Mouse (Mus musculus) megakaryocyte, embryonic 14.5 days (primary cell): ENCODE data around the gene Hist1h2ap. TPM values are rescaled to one million over a fixed set of nuclear protein-coding genes. Genes with fewer than 3 reads are reported as not detected.
"Not testable (repeated sequence)": the region's sequence is repeated elsewhere in the genome, so short reads cannot be mapped to it uniquely, and the experiment has no call there.

ENCODE experiments used
- H3K27me3 ChIP-seq: replicated peaks from 2 replicates; pipeline ENCODE3; 2012; ENCODE audit warnings: inconsistent platforms
- H3K36me3 ChIP-seq: replicated peaks from 2 replicates; pipeline ENCODE3; 2012; ENCODE audit warnings: low read length, inconsistent platforms, mixed read lengths
- H3K4me1 ChIP-seq: 2 replicates; pipeline ENCODE4 v1.6.1; 2012; ENCODE audit warnings: inconsistent platforms
- H3K4me3 ChIP-seq: replicated peaks from 2 replicates; pipeline ENCODE3; 2012; ENCODE audit warnings: moderate library complexity, mild to moderate bottlenecking, inconsistent platforms
- H3K9me3 ChIP-seq: 2 replicates; pipeline ENCODE4 v1.6.1; 2012; ENCODE audit warnings: inconsistent platforms
- FLI1 ChIP-seq: IDR thresholded peaks from 2 replicates; pipeline ENCODE4 v1.6.1; 2012; ENCODE audit warnings: low read length, inconsistent platforms, mixed read lengths
- GATA1 ChIP-seq: IDR thresholded peaks from 3 replicates; pipeline ENCODE4 v1.6.1; 2012; ENCODE audit warnings: mixed read lengths, low read length, inconsistent platforms, borderline replicate concordance
- polyA plus RNA-seq: library from polyadenylated mRNA; stranded (reverse); fragments of >175 nt; gene quantifications from 2 replicates; pipeline ENCODE4 v1.2.3, GENCODE M21; 2012; ENCODE audit warnings: low replicate concordance; ENCODE audit not compliant: insufficient read depth

The Hist1h2ap gene
- polyA plus RNA-seq, 1 experiment: 11,665 TPM

- no peaks in the 10 kb centered on the region for H3K9me3 ChIP-seq
- no peaks in the 10 kb centered on the region for H3K36me3 ChIP-seq
- H3K4me3 ChIP-seq: no peak overlapping the region
- TF ChIP-seq GATA1 (no peak), FLI1 (no peak)
- H3K4me1 ChIP-seq: peaks cover 12% of the 10 kb centered on the region
- H3K27me3 ChIP-seq: no peaks in the 10 kb centered on the region
Observed at GRCm38 (mm10) chr13:21795584-21795983, 37.7 kb downstream of the Hist1h2ap start.

GRCm38 (mm10) chr13:21790601-21791283 lies 42.6 kb downstream of the Hist1h2ap start:
- H3K4me3 ChIP-seq: peak overlapping the region; percentile 64

DNA sequence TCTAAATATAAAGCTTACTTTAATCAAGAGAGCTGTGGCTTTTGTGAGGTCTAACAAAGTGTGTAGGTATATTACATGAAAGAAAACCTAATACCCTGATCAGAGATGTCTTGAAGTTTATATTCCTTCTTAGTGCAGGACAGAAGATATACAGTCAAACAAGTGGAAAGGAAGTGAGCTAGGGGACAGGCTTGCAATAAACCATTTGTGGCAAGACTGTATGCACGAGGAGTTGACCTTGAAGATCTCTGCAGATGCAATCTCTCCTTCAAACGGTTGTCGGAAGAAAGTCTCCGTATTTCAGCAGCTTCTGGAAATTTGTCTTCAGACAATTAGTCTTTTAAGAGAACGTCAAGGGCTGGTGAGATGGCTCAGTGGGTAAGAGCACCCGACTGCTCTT lies 43.4 kb downstream of the Hist1h2ap start:
- Histone ChIP-seq H3K36me3 (no peaks in the 10 kb centered on the region), H3K27me3 (no peaks in the 10 kb centered on the region), H3K4me3 (no peak overlapping the region), H3K4me1 (peaks cover 40% of the 10 kb centered on the region), H3K9me3 (no peaks in the 10 kb centered on the region)
- TF ChIP-seq FLI1: no peak
- no peak for TF ChIP-seq GATA1

More at GRCm38 (mm10) chr13:21790601-21791283, 42.6 kb downstream of the Hist1h2ap start:
- Histone ChIP-seq H3K27me3 (no peaks in the 10 kb centered on the region), H3K36me3 (no peaks in the 10 kb centered on the region), H3K4me1 (peaks cover 37% of the 10 kb centered on the region), H3K9me3 (no peaks in the 10 kb centered on the region)
- TF ChIP-seq FLI1 (no peak), GATA1 (no peak)

GRCm38 (mm10) chr13:21787760-21788593 lies 45.3 kb downstream of the Hist1h2ap start:
- H3K9me3 ChIP-seq: no peaks in the 10 kb centered on the region
- no peaks in the 10 kb centered on the region for H3K36me3 ChIP-seq
- H3K27me3 ChIP-seq: no peaks in the 10 kb centered on the region
- peak overlapping the region; percentile 81 for H3K4me3 ChIP-seq
- H3K4me1 ChIP-seq: peaks cover 50% of the 10 kb centered on the region
- no peak for TF ChIP-seq GATA1
- TF ChIP-seq FLI1: no peak

- not testable (repeated sequence) for H3K27me3 ChIP-seq, H3K36me3 ChIP-seq, H3K9me3 ChIP-seq
- Histone ChIP-seq H3K4me3 (peak within 1 kb of the TSS; percentile 89), H3K4me1 (peaks cover 58% of the 10 kb centered on the region)
Observed at GRCm38 (mm10) chr13:21786899-21787629, 46.2 kb downstream of the Hist1h2ap start, which contains the start of the genes Hist1h2an and Hist1h2bp. TSS of gene Hist1h2an (minus strand) at chr13:21787218. TSS of gene Hist1h2bp (plus strand) at chr13:21787461.

- TF ChIP-seq FLI1 (no peak), GATA1 (no peak)
- H3K27me3 ChIP-seq: no peaks in the 10 kb centered on the region
- H3K4me1 ChIP-seq: peaks cover 59% of the 10 kb centered on the region
- H3K4me3 ChIP-seq: peak overlapping the region; percentile 88
- no peaks in the 10 kb centered on the region for H3K9me3 ChIP-seq
- H3K36me3 ChIP-seq: no peaks in the 10 kb centered on the region
Observed at GRCm38 (mm10) chr13:21786189-21786898, 47.0 kb downstream of the Hist1h2ap start.

GRCm38 (mm10) chr13:21784311-21784710 lies 49.0 kb downstream of the Hist1h2ap start:
- Histone ChIP-seq H3K36me3 (no peaks in the 10 kb centered on the region), H3K9me3 (no peaks in the 10 kb centered on the region), H3K4me3 (peak overlapping the region; percentile 4), H3K4me1 (peaks cover 63% of the 10 kb centered on the region), H3K27me3 (no peaks in the 10 kb centered on the region)
- TF ChIP-seq GATA1: no peak
- no peak for TF ChIP-seq FLI1

DNA sequence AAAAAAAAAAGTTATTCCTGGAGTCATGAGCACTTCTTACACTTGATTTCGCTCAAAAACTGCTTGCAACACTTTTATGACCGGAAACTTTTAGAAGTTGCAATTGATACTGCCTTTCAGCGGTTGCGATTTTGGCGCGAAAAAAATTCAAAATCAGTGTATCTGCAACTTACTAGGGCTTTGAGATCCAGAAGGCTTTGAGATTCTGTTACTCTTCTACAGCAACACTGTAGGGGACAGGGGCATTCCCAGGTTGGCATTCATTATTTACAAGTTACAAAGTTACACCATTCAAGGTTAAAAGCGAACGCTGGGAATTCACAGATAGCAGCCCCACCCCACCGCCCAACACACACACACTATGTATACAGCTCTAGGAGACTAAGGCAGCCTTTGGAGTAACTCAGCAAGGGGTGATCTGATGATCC lies 49.6 kb downstream of the Hist1h2ap start:
- Histone ChIP-seq H3K4me1 (peaks cover 66% of the 10 kb centered on the region), H3K4me3 (peak overlapping the region; percentile 83)
- TF ChIP-seq GATA1 (no peak), FLI1 (no peak)

DNA sequence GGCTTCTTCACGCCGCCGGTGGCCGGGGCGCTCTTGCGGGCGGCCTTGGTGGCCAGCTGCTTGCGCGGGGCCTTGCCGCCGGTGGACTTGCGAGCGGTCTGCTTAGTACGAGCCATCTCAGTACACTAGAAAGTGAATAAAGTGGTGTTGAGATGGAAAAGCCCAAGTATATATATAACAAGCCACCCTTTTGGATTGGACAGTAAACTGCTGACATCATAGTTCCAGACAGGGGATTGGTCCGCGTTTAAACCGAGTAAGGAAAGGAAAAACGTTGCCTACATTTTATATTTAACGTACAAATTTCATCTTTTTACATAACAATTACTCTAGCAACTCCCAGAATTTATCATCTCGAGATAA lies 50.1 kb downstream of the Hist1h2ap start, which contains the start of gene Hist1h3i:
TSS of gene Hist1h3i (minus strand) at position 116 of the 363 bp plus-strand sequence.
- no peaks in the 10 kb centered on the region for H3K27me3 ChIP-seq
- H3K4me3 ChIP-seq: peak within 1 kb of the TSS; percentile 87
- peaks cover 68% of the 10 kb centered on the region for H3K4me1 ChIP-seq
- TF ChIP-seq FLI1 (no peak), GATA1 (no peak)
- no peaks in the 10 kb centered on the region for H3K36me3 ChIP-seq
- H3K9me3 ChIP-seq: no peaks in the 10 kb centered on the region

More for the DNA sequence above, 49.6 kb downstream of the Hist1h2ap start:
- Histone ChIP-seq H3K9me3 (no peaks in the 10 kb centered on the region), H3K27me3 (no peaks in the 10 kb centered on the region), H3K36me3 (no peaks in the 10 kb centered on the region)

Other genes starting within 250 kb of the Hist1h2ap start
- not detected in 2 replicates for gene Olfr1362, start 219.5 kb downstream of the Hist1h2ap start, polyA plus RNA-seq
- gene Olfr11, start 191.0 kb downstream of the Hist1h2ap start, polyA plus RNA-seq: not detected in 2 replicates
- gene Olfr1361, start 170.1 kb downstream of the Hist1h2ap start, polyA plus RNA-seq: not detected in 2 replicates
- not detected in 2 replicates for gene Olfr1360, start 156.1 kb downstream of the Hist1h2ap start, polyA plus RNA-seq
- gene Olfr1359, start 135.4 kb downstream of the Hist1h2ap start, polyA plus RNA-seq: not detected in 2 replicates
- gene Hist1h2bl, start 117.4 kb downstream of the Hist1h2ap start, polyA plus RNA-seq: 3.6 TPM in 1 of 2 replicates, not detected in the other
- gene Hist1h2ai, start 117.1 kb downstream of the Hist1h2ap start, polyA plus RNA-seq: 46.8 and 88.4 TPM in 2 replicates
- 72.9 and 147 TPM in 2 replicates for gene Hist1h3h, start 115.8 kb downstream of the Hist1h2ap start, polyA plus RNA-seq
- gene Hist1h2bm, start 111.5 kb downstream of the Hist1h2ap start, polyA plus RNA-seq: 7.3 TPM in 1 of 2 replicates, not detected in the other
- 5.0 and 5.5 TPM in 2 replicates for gene Hist1h4j, start 98.4 kb downstream of the Hist1h2ap start, polyA plus RNA-seq
- 53.8 and 106 TPM in 2 replicates for gene Hist1h4k, start 83.0 kb downstream of the Hist1h2ap start, polyA plus RNA-seq
- 18.0 and 72.9 TPM in 2 replicates for gene Hist1h2ak, start 79.7 kb downstream of the Hist1h2ap start, polyA plus RNA-seq
- gene Hist1h2bn, start 79.4 kb downstream of the Hist1h2ap start, polyA plus RNA-seq: 7.1 TPM in 1 of 2 replicates, not detected in the other
- 3.0 TPM in 1 of 2 replicates, not detected in the other for gene Hist1h1b, start 52.9 kb downstream of the Hist1h2ap start, polyA plus RNA-seq
- gene Hist1h3i, start 50.1 kb downstream of the Hist1h2ap start, polyA plus RNA-seq: 50.5 and 69.6 TPM in 2 replicates
- gene Hist1h2an, start 46.3 kb downstream of the Hist1h2ap start, polyA plus RNA-seq: 22.2 and 79.5 TPM in 2 replicates
- gene Hist1h2bp, start 46.0 kb downstream of the Hist1h2ap start, polyA plus RNA-seq: 4.6 and 20.3 TPM in 2 replicates
- 83.2 and 173 TPM in 2 replicates for gene Hist1h2bq, start 23.3 kb downstream of the Hist1h2ap start, polyA plus RNA-seq
- gene Hist1h2ao, start 23.0 kb downstream of the Hist1h2ap start, polyA plus RNA-seq: not detected in 2 replicates
- gene Hist1h4m, start 21.8 kb downstream of the Hist1h2ap start, polyA plus RNA-seq: 91.9 TPM in 1 of 2 replicates, not detected in the other
- gene Hist1h4n, start 1.3 kb downstream of the Hist1h2ap start, polyA plus RNA-seq: 88.8 and 245 TPM in 2 replicates
- 74.1 and 174 TPM in 2 replicates for gene Hist1h2br, start 236 bp upstream of the Hist1h2ap start, polyA plus RNA-seq
- gene Zfp184, start 111.6 kb upstream of the Hist1h2ap start, polyA plus RNA-seq: not detected in 2 replicates
- not detected in 2 replicates for gene Pom121l2, start 147.7 kb upstream of the Hist1h2ap start, polyA plus RNA-seq
- gene Prss16, start 176.2 kb upstream of the Hist1h2ap start, polyA plus RNA-seq: 0.81 TPM in 1 of 2 replicates, not detected in the other
- 89.8 and 975 TPM in 2 replicates for gene Hist1h2ah, start 202.1 kb upstream of the Hist1h2ap start, polyA plus RNA-seq
- 7.0 TPM in 1 of 2 replicates, not detected in the other for gene Hist1h2bk, start 202.4 kb upstream of the Hist1h2ap start, polyA plus RNA-seq
- gene Hist1h4i, start 207.9 kb upstream of the Hist1h2ap start, polyA plus RNA-seq: 304 and 570 TPM in 2 replicates
- 24.5 and 35.7 TPM in 2 replicates for gene Hist1h2ag, start 209.4 kb upstream of the Hist1h2ap start, polyA plus RNA-seq
- gene Hist1h2bj, start 209.7 kb upstream of the Hist1h2ap start, polyA plus RNA-seq: 27.3 and 32.8 TPM in 2 replicates